Mouse (Mus musculus) brain, adult 2 months (tissue): ENCODE measurements around the gene Slc28a1.

ENCODE experiments used
- DNase-seq: peaks from one replicate; pipeline ENCODE4 v3.0.0; 2011; ENCODE audit warnings: low read depth, low spot score

Gene Slc28a1

DNA sequence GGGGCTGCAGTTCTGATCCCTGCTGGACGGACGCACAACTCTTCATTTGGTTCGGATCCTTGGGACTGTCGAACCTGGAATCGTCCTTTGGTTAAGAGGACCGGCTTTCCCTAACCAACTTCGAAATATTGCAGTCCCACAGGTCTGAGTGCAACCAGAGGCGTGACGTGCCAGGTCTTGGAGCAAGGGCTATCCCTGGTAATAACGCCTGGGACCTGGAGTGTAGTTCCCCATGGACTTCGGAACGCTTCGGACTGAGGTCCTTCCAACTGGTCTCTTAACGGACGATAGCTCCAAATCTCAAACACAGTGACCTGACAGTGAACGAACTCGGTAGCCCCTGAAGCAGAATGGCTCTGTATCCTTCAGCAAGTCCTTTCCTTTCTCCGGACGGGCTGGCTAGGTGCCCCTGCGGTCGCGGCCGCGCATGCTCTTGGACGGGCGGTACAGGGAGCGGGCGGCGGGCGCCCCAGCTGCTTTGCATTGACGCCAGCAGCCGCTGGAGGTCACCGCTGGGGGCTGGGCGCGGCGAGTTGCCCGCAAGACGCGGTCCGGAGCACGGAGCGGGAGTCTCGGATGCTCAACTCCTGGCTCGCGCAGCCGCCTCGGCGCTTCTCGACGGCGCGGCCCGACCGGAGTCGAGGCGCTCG is 98.2 kb downstream of the Slc28a1 start:
- DNase-seq = peak; percentile 89

DNA sequence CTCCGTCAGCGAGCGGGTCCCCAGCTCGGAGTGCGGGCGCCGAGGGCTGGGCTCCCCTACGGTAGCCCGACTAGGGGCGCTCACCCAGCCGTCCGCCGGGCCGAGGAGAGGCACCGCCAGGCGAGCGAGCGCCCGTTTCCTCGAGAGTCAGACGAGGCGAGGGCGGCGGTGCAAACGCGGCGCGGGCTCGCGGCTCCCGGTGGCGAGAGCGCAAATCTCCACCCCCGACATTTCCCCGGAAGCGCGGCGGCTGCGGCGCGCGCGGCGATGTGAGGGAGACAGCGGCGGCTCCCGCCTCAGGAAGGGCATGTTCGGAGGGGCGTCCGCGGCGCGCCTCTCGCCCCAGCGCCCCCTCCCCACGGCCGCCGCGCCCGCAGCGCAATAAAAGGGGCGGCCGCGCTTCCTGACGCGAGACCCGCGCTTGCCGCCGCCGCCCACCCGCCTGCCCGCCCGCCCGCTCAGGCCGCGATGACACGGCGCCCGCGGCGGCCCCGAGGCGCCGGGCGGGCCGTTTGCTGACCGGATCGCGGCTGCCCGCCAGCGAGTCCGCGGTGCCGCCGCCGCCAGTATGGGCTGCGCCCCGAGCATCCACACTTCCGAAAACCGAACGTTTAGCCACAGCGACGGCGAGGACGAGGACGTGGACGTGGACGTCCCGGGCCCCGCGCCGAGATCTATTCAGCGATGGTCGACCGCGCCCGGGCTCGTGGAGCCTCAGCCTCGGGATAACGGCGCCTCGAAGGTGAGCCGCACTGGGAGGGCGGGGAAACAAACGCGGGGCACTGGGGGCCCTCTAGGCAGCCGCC is 99.0 kb downstream of the Slc28a1 start, which contains the start of gene Pde8a:
Pde8a (plus strand) TSS at position 250 of the 806 bp plus-strand sequence.
- no peak for DNase-seq

DNA sequence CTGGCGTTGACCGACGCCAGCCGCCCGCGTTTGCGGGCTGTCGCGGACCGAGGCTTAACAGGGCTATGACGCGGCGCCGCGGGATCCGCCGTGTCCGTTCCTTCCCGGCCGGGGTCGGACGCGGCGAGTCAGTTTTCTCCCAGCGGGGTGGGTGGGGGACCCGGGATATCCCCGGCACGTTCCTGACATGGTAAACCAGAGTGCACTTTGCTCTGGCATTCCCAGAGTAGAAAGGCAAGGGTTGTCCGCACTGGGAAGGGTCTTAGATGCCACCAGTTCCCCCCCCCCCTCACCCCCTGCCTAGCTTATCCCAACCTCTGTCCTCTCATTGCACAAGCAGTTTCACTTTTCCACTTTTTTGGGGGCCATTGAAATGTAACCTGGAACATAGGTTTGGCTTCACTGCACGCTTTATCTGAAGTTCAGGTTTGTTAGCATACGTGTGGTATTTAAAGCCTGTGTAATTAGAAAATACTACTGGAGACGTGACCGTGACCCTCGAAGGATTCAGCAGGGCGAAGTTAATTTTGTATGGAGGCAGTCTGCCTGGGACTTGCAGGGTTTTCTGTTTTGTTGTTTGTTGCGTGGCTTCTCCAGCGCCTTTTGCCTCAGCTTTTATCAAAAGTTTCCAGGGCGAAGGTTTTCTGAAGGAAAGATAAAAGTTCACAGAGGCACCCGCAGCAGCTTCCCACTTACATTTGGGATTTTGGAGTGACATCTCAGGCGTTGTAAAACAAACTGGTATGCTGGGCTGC is 99.7 kb downstream of the Slc28a1 start:
- DNase-seq = no peak

DNA sequence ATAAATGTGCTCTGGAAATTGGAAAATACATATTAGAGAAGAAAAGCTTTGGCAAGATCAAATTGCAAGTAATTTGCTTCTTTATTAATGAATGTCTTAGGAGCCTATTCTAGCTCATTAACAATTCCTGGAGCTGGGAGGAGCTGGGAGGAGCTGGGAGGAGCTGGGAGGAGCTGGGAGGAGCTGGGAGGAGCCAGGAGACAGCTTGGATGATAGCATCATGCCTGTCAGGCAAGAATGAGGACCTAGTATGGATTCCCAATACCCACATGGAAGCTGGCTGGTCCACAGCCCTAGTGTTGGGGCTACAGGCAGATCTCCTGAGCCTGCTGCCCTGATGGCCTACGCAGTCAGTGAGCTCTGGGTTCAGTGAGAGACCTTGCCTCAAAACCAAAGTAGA is 101.4 kb downstream of the Slc28a1 start:
- peak; percentile 50 for DNase-seq

DNA sequence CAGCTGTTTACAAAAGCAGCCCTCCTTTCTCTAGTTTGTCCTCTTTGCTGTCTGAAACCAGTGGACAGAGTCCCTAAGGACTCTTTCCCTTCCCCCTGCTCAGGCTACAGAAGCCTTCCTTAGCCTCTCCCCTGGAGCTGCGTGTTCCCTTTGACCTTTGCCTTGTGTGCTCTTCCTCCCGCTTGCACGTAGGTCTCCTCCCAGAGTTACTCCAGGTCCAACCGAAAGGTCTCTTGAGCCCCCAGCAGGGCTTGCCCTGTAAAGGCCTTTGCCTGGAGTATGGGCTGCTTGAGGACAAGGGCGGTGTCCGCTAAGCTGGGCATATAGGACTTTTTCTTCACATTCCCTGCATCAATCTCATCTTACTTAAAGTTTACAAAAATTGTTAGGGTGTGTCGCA is 104.7 kb downstream of the Slc28a1 start:
- DNase-seq = no peak
